Mouse (Mus musculus): ENCODE results near the gene Styxl1.

DNA sequence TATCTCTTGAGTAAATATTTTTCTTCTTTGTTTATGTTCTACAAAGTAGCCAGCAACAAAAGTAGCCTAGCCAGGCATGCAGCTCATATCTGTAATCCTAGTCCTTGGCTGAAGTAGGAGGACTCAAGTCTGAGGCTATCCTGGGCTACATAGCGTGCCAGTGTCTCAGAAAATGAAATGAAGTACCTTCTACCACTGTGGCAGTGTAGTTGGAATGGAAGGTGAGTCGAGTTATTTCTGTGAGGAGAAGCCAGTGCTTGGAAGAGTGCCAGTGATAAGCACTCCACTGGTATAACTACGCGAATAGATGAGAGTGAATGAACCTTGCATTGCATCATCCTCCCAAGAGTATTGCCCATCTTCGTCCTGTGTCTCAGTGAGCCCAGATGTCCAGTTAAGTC lies 80.5 kb downstream of the Styxl1 start:
- TF ChIP-seq CTCF (IDR thresholded peaks at IDR 0.05; ENCODE audit: borderline replicate concordance, control insufficient read depth, extremely low read depth, insufficient read depth, low read length, poor library complexity) (no peak), POLR2A (IDR thresholded peaks at IDR 0.05; ENCODE audit: control insufficient read depth, extremely low read depth, insufficient read depth, low read length, poor library complexity) (no peak)

Measured in thymus, adult 2 months (tissue).